Mouse (Mus musculus): ENCODE measurements around the gene Hamp2. TPM values are rescaled to one million over a fixed set of nuclear protein-coding genes. Genes with fewer than 3 reads are reported as not detected.

The Hamp2 gene
- polyA plus RNA-seq, 1 experiment from 2014 or later, result not detected

DNA sequence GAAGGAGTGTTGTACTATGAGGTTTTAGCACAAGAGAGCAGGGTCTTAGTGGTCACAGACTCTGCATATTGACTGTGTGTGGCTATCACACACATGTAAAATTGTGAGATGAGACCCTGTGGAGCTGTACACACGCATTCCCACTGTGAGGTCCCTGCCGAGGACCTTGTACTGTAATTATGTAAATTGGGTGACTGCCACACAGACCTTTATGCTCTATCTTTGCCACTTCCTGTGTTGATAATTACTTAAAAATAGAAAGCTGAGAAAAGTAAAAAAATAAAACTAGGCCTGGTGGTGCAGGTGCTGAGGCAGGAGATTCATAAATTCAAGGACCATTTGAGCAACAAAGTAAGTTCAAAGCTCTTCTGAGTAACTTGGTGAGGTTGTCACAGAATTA, 33.8 kb downstream of the Hamp2 start:
- 32% methylated on average over 2 of the region's 2 CpGs for WGBS (ENCODE audit: missing documents)
- H3K4me3 ChIP-seq (ENCODE audit: inconsistent target), result no peak overlapping the region
- no peaks in the 10 kb centered on the region for H3K79me2 ChIP-seq (ENCODE audit: inconsistent target)
- no peak overlapping the region for H3K27ac ChIP-seq
- H3K36me3 ChIP-seq (ENCODE audit: inconsistent target), result no peaks in the 10 kb centered on the region

DNA sequence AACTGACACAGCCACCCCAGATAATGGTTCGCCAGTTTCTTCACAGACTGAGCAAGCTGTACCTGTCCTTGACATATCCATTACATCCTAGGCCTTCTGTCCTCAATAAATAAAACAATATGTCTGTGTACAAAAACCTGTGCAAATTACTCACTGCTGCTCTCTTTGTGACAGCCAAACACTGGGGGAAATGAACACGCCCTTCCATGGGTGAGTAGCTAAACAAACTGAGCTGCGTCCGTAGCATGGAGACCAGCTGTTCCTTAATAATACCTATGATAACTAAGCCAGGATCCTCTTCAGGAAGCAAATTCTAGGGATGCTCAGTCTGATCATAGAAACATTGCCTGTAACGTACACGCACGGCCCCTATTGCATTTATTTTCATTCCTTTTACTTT, 35.7 kb downstream of the Hamp2 start:
- Histone ChIP-seq H3K36me3 (ENCODE audit: inconsistent target) (no peaks in the 10 kb centered on the region), H3K4me3 (ENCODE audit: inconsistent target) (no peak overlapping the region), H3K79me2 (ENCODE audit: inconsistent target) (no peaks in the 10 kb centered on the region), H3K27ac (no peak overlapping the region)
- WGBS (ENCODE audit: missing documents), result 100% methylated on average over 7 of the region's 7 CpGs

DNA sequence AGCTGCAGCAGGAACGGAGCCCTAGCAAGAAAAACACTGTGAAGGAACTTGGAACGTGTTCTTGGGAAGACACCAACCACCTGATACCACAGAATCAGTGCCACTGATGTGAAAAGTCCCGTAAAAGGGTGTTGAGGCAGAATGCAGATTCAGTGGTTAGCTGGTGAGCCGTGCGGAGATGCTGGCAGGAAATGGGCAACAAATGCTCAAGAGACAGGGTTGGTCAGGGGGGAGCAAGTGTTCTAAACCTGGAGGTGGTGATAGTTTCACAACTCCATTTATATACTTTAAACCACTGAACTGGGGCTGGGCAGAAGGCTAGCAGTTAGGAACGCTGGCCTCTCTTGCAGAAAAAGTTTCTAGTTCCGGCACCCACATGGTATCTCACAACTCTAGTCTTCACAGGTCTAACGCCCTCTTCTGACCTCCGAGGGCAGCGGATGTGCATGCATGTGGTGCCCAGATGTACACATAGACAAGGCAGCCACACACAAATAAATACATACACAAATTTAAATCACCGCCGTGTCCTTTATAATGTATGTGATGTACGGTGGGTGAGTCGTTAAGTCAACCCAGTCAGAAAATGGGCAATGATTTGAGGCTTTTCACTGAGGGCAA, 36.8 kb downstream of the Hamp2 start:
- H3K27ac ChIP-seq, result no peak overlapping the region
- H3K4me3 ChIP-seq (ENCODE audit: inconsistent target), result no peak overlapping the region
- no peaks in the 10 kb centered on the region for H3K36me3 ChIP-seq (ENCODE audit: inconsistent target)
- 41% methylated on average over 11 of the region's 14 CpGs for WGBS (ENCODE audit: missing documents)
- H3K79me2 ChIP-seq (ENCODE audit: inconsistent target), result no peaks in the 10 kb centered on the region

DNA sequence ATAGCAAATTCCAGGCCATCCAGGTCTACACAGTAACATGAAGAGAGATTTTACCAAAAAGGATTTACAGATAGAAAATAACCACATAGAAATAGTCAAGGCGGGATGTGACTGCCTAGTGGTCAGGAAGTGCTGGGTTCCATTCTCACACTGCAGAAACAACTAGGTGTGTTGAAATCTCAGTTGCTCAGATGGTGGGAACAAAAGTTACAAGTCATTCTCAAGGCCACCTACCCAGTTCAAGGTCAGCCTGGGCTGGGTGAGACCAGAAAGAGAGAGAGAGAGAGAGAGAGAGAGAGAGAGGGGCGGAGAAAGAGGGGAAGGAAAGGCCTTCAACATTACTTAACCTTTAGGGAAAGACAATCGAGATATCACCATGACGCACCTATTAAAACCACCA, 37.6 kb downstream of the Hamp2 start:
- Histone ChIP-seq H3K36me3 (ENCODE audit: inconsistent target) (no peaks in the 10 kb centered on the region), H3K4me3 (ENCODE audit: inconsistent target) (no peak overlapping the region), H3K27ac (no peak overlapping the region), H3K79me2 (ENCODE audit: inconsistent target) (no peaks in the 10 kb centered on the region)
- 69% methylated on average over 2 of the region's 4 CpGs for WGBS (ENCODE audit: missing documents)

DNA sequence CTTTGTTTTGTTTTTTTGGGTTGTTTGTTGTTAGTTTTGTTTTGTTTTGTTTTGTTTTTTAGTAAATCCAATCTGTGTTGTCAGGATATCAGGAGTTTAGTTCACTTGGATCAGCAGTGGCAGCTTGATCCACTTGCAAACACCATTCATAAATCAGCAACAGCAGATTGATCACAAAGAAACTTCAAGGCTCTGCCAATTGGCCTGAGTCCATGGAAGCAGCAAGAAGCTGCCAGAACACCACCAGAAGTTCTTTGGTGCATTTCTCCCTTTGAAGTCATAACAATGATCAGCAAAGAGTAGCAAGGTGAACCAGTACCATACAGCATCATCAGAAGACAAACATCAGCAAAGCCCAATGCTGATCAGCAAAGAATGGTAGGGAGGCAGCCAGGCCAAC, 40.4 kb downstream of the Hamp2 start:
- H3K4me3 ChIP-seq (ENCODE audit: inconsistent target), result no peak overlapping the region
- H3K79me2 ChIP-seq (ENCODE audit: inconsistent target), result no peaks in the 10 kb centered on the region
- no peaks in the 10 kb centered on the region for H3K36me3 ChIP-seq (ENCODE audit: inconsistent target)
- no peak overlapping the region for H3K27ac ChIP-seq

DNA sequence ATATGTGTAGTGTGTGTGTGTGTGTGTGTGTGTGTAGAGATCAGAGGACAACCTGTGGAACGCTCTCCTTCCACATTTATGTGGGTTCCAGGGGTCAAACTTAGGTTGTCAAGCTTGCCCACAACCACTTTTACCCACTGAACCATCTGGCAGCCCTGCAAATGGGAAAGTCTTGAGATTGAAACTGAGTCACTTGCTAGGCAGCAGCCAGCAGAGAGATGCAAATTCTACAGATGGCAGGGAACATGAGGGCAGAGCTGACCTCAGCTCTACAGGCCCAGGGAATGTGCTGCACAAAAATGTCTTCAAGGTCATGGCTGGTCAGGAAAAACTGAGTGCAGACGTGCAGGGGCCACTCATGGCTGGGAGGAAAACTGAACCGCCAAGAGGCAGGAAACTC, 43.1 kb downstream of the Hamp2 start:
- H3K4me3 ChIP-seq (ENCODE audit: inconsistent target), result no peak overlapping the region
- H3K79me2 ChIP-seq (ENCODE audit: inconsistent target), result no peaks in the 10 kb centered on the region
- H3K36me3 ChIP-seq (ENCODE audit: inconsistent target), result no peaks in the 10 kb centered on the region
- no peak overlapping the region for H3K27ac ChIP-seq
- WGBS (ENCODE audit: missing documents), result 93% methylated on average over 3 of the region's 3 CpGs

DNA sequence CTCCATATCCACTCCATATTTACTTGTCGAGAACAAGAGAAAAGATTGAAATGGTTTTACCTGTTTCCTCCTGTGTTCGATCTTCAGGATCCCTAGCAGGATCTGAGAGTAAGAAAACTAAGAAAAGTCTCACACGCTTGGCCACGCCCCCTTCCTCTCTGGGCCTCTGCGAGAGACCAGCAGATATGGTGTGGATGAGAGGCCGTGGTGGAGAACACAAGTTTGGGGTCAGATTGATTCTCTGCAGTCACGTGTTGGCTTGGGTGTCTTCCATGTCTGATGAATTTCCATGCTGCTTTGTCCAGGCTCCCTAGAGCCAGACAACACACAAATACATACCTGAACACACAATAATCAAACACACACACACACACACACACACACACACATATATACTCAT, 44.3 kb downstream of the Hamp2 start, which contains the start of gene Cd22:
Gene Cd22 (minus strand): TSS at position 167 of the 400 bp plus-strand sequence.
- H3K4me3 ChIP-seq (ENCODE audit: inconsistent target), result no peak within 1 kb of the TSS

DNA sequence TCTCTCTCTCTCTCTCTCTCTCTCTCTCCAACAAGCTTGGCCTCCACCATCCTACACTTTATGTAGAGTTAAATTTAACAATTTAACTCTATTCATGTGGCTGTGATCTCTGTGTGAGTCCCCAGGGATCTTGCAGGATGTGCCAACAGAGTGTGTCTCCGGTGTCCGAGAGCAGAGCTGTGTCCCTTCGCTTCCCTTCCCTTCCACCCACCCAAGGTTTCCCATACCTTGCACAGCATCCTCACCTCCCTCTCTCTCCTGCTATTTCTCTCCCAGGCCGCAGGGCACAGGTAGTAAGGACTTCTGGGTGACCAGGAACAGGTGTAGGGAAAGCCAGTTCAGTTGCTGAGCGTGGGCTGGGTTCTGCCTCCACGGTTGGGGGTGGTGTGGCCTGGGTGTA, 45.5 kb downstream of the Hamp2 start:
- H3K36me3 ChIP-seq (ENCODE audit: inconsistent target), result no peaks in the 10 kb centered on the region
- no peak overlapping the region for H3K27ac ChIP-seq
- no peak overlapping the region for H3K4me3 ChIP-seq (ENCODE audit: inconsistent target)
- WGBS (ENCODE audit: missing documents), result 93% methylated on average over 6 of the region's 6 CpGs
- H3K79me2 ChIP-seq (ENCODE audit: inconsistent target), result no peaks in the 10 kb centered on the region

More for the DNA sequence above, 44.3 kb downstream of the Hamp2 start, which contains the start of gene Cd22:
- WGBS (ENCODE audit: missing documents), result 35% methylated on average over 7 of the region's 7 CpGs
- no peak within 1 kb of the TSS for H3K27ac ChIP-seq
- H3K36me3 ChIP-seq (ENCODE audit: inconsistent target), result no peaks in the 10 kb centered on the region
- H3K79me2 ChIP-seq (ENCODE audit: inconsistent target), result no peaks in the 10 kb centered on the region

DNA sequence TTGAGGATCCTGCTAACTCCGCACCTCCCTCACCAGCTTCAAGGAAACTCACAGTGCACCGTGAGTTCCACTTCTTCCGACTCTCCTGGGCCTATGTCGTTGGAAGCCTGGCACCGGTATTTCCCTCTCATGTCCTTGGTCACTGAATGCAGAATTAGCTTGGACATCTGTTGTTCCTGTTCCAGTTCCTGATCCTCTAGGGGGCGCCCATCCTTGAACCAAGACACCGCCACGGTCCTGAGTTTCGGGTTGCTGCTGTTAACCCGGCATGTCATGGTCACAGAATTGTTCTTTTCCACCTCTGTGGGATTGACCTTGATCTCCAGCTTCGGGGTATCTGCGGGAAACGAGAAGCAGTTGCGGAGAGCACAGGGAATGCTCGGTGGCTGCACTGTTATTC, 51.4 kb downstream of the Hamp2 start:
- no peaks in the 10 kb centered on the region for H3K36me3 ChIP-seq (ENCODE audit: inconsistent target)
- no peak overlapping the region for H3K27ac ChIP-seq
- 18% methylated on average over 15 of the region's 15 CpGs for WGBS (ENCODE audit: missing documents)
- H3K4me3 ChIP-seq (ENCODE audit: inconsistent target), result no peak overlapping the region
- H3K79me2 ChIP-seq (ENCODE audit: inconsistent target), result no peaks in the 10 kb centered on the region

Other genes with a start within 250 kb of the Hamp2 start
- gene 2200002J24Rik, start 225.8 kb downstream of the Hamp2 start, polyA plus RNA-seq (2018), result not detected in 3 replicates
- not detected in 3 replicates for gene Atp4a, start 212.5 kb downstream of the Hamp2 start, polyA plus RNA-seq (2018)
- gene Tmem147, start 195.1 kb downstream of the Hamp2 start, polyA plus RNA-seq (2018), result 24.1 to 98.6 TPM (median 72.6 TPM) in 3 replicates
- gene Gapdhs, start 181.0 kb downstream of the Hamp2 start, polyA plus RNA-seq (2018), result not detected in 3 replicates
- gene Sbsn, start 173.2 kb downstream of the Hamp2 start, polyA plus RNA-seq (2018), result 0.54 to 2.3 TPM (median 1.5 TPM) in 3 replicates
- 0.37 TPM in 1 of 3 replicates, not detected in the others for gene Dmkn, start 160.9 kb downstream of the Hamp2 start, polyA plus RNA-seq (2018)
- gene Krtdap, start 136.8 kb downstream of the Hamp2 start, polyA plus RNA-seq (2018), result not detected in 3 replicates
- 0.10 TPM in 1 of 3 replicates, not detected in the others for gene Ffar2, start 100.9 kb downstream of the Hamp2 start, polyA plus RNA-seq (2018)
- not detected in 3 replicates for gene Ffar3, start 68.5 kb downstream of the Hamp2 start, polyA plus RNA-seq (2018)
- gene Ffar1, start 63.1 kb downstream of the Hamp2 start, polyA plus RNA-seq (2018), result not detected in 3 replicates
- 15.6 to 31.6 TPM (median 22.5 TPM) in 3 replicates for gene Cd22, start 44.3 kb downstream of the Hamp2 start, polyA plus RNA-seq (2018)
- 0.43 to 1.9 TPM (median 0.78 TPM) in 3 replicates for gene Mag, start 9.8 kb downstream of the Hamp2 start, polyA plus RNA-seq (2018)
- gene Hamp, start 19.4 kb upstream of the Hamp2 start, polyA plus RNA-seq (2018), result not detected in 3 replicates
- gene Usf2, start 32.1 kb upstream of the Hamp2 start, polyA plus RNA-seq (2018), result 95.7 to 263 TPM (median 152 TPM) in 3 replicates
- gene Lsr, start 48.8 kb upstream of the Hamp2 start, polyA plus RNA-seq (2018), result 0.29 to 2.2 TPM (median 0.38 TPM) in 3 replicates
- gene Fam187b, start 49.1 kb upstream of the Hamp2 start, polyA plus RNA-seq (2018), result 0.21 to 0.26 TPM in 2 of 3 replicates, not detected in the other
- gene Fxyd5, start 117.8 kb upstream of the Hamp2 start, polyA plus RNA-seq (2018), result 662 to 1,499 TPM (median 1,028 TPM) in 3 replicates
- gene Fxyd7, start 126.8 kb upstream of the Hamp2 start, polyA plus RNA-seq (2018), result not detected in 3 replicates
- not detected in 3 replicates for gene Fxyd1, start 132.5 kb upstream of the Hamp2 start, polyA plus RNA-seq (2018)
- gene Lgi4, start 134.7 kb upstream of the Hamp2 start, polyA plus RNA-seq (2018), result 0.14 to 0.27 TPM (median 0.22 TPM) in 3 replicates
- not detected in 3 replicates for gene Fxyd3, start 152.0 kb upstream of the Hamp2 start, polyA plus RNA-seq (2018)
- gene Hpn, start 190.6 kb upstream of the Hamp2 start, polyA plus RNA-seq (2018), result 0.36 to 5.0 TPM (median 0.59 TPM) in 3 replicates
- gene Scn1b, start 202.3 kb upstream of the Hamp2 start, polyA plus RNA-seq (2018), result 6.4 to 26.6 TPM (median 13.9 TPM) in 3 replicates
- 30.4 to 56.1 TPM (median 32.6 TPM) in 3 replicates for gene Gramd1a, start 231.2 kb upstream of the Hamp2 start, polyA plus RNA-seq (2018)